Mouse (Mus musculus) intestine, embryonic 16.5 days (tissue): Measurements from ENCODE around the gene Crybg2. TPM values are rescaled to one million over a fixed set of nuclear protein-coding genes. Genes with fewer than 3 reads are reported as not detected.
A peak's percentile ranks its signal among the peaks of the same experiment; 100 is the strongest.

Experiments used
- ATAC-seq: fragments of 200-750 bp; cut with Nextera tagmentation; 2 replicates; pipeline ENCODE4 v1.8.0; 2017; ENCODE audit warnings: moderate TSS enrichment, moderate library complexity
- H3K27ac ChIP-seq: fragments of 300-500 bp; sonication (generic); 2 replicates; pipeline ENCODE4 v1.5.1; 2014; ENCODE audit warnings: mild to moderate bottlenecking, low read length
- H3K27me3 ChIP-seq: fragments of 300-500 bp; sonication (generic); replicated peaks from 2 replicates; pipeline ENCODE4 v1.6.1; 2014; ENCODE audit warnings: low read length, control low read depth, mixed read lengths; ENCODE audit not compliant: control insufficient read depth, insufficient read depth
- H3K36me3 ChIP-seq: fragments of 300-500 bp; sonication (generic); 2 replicates; pipeline ENCODE4 v1.6.1; 2014; ENCODE audit warnings: low read length, control low read depth; ENCODE audit not compliant: control insufficient read depth, insufficient read depth
- H3K4me1 ChIP-seq: fragments of 300-500 bp; sonication (generic); 2 replicates; pipeline ENCODE4 v1.6.1; 2014; ENCODE audit warnings: low read length, control low read depth, mixed read lengths; ENCODE audit not compliant: control insufficient read depth, insufficient read depth
- H3K4me2 ChIP-seq: fragments of 300-500 bp; sonication (generic); 2 replicates; pipeline ENCODE4 v1.6.1; 2014; ENCODE audit warnings: low read depth, low read length, control low read depth
- H3K4me3 ChIP-seq: fragments of 300-500 bp; sonication (generic); 2 replicates; pipeline ENCODE4 v1.5.1; 2014; ENCODE audit warnings: mild to moderate bottlenecking, low read length
- H3K9ac ChIP-seq: fragments of 300-500 bp; sonication (generic); 2 replicates; pipeline ENCODE4 v1.6.1; 2014; ENCODE audit warnings: low read depth, low read length
- H3K9me3 ChIP-seq: fragments of 300-500 bp; sonication (generic); 2 replicates; pipeline ENCODE4 v1.6.1; 2016; ENCODE audit warnings: low read length, control low read depth; ENCODE audit not compliant: control insufficient read depth
- WGBS: fragments of 180-500 bp; shearing (Covaris S2); extraction: QIAGEN DNeasy Blood & Tissue Kit; methylation state at CpG from one replicate; pipeline ENCODE4 v1.1.7; 2014; 5-methylcytosine and 5-hydroxymethylcytosine counted together
- polyA plus RNA-seq: library from polyadenylated mRNA; unstranded; fragments of >200 nt; fragmentation: Nextera tagmentation; extraction: Ambion mirVana; gene quantifications from 2 replicates; pipeline ENCODE4 v1.2.1, GENCODE M21; 2015

The Crybg2 gene
- polyA plus RNA-seq = 22.3 and 22.9 TPM in 2 replicates

DNA sequence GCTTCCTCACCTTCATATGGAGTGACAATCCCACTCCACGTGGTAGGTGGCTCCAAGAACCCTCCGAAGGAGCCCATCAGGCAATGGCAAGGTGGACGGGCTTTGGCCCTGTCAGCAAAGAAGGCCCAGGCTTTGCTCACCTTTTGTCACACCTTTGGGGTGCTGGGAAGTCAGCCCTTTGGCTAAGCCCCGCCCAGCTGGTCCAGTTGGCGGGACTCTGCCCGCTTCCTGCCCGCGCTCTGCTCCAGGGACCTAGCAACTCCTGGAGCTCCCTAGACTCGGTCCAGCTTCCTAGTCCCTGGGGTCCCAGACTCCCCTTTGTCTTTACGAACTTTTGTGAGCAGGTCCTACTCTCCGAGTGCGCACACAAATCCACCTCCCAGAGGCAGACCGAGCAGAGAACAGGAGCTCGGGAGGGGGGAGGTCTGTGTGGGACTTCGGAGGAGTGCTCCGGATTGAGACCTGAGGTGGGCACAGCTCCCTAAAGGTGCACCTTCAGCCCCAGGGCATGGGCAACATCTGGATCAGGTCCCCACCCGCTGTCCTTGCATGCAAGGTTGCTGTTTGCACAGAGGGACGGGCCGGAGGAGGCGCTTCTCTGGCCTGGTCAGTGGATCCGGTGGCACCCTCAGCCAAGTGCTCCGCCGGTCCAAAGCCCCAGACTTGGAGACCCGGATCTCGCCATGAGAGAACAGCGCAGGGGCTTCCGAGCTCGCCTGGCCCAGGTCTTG lies at the start of gene Crybg2:
Gene Crybg2 (plus strand): TSS at position 681 of the 731 bp plus-strand sequence.
- Histone ChIP-seq H3K27ac (peak within 1 kb of the TSS; percentile 88), H3K36me3 (no peaks in the 10 kb centered on the region), H3K9me3 (no peaks in the 10 kb centered on the region), H3K9ac (peak within 1 kb of the TSS; percentile 48; the same call in 1 of the 2 replicates), H3K4me3 (no peak within 1 kb of the TSS), H3K4me2 (0 out of 2 replicates have a peak within 1 kb of the TSS, but pooled peaks have one; percentile 17), H3K27me3 (no peaks in the 10 kb centered on the region), H3K4me1 (peaks cover 28% of the 10 kb centered on the region)
- WGBS = 43% methylated on average over 28 of the region's 28 CpGs
- ATAC-seq = no peak

GRCm38 (mm10) chr4:134011450-134012414 lies 48.9 kb upstream of the Crybg2 start:
- no peak overlapping the region for H3K4me2 ChIP-seq
- H3K36me3 ChIP-seq = no peaks in the 10 kb centered on the region
- no peak overlapping the region for H3K4me3 ChIP-seq
- H3K4me1 ChIP-seq = no peaks in the 10 kb centered on the region
- ATAC-seq = no peak
- 12% methylated on average over 16 of the region's 16 CpGs for WGBS
- no peaks in the 10 kb centered on the region for H3K9me3 ChIP-seq
- H3K27me3 ChIP-seq = peaks cover 2% of the 10 kb centered on the region; the same call in 1 of the 2 replicates
- H3K27ac ChIP-seq = no peak overlapping the region
- H3K9ac ChIP-seq = no peak overlapping the region

DNA sequence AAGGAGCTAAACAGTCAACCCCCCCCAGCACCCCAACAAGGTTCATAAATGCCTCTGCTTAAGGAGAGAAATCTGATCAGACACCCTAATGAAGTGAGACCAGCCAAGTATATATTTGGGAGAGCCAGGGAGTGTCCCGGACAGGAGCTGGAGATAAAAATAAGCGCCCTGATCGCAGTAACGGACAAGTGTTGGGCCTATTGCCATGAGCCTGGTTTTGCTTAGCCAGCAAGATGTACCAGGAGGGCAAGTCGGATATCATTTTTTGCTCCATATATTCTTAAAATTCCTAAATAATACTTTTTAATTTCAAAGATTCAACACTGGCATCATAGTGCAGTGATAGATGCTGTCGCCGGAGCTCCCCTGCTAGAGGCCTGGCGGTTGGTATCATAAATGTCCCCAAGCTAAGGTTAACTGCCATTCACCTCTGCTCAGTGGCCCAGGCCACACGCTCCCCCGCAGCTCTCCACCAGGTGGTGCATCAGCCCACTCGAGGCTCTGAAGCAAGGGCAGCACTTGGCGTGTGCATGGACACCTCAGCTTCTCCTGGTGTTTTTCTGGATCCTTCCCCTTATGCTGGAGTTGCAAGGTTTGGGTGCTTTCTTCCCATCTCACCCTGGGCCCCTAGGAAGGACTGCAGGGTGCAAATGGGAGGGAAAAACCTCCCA lies 47.6 kb upstream of the Crybg2 start:
- ATAC-seq = no peak
- no peak overlapping the region for H3K4me2 ChIP-seq
- H3K36me3 ChIP-seq = no peaks in the 10 kb centered on the region
- no peak overlapping the region for H3K9ac ChIP-seq
- H3K27ac ChIP-seq = no peak overlapping the region
- 53% methylated on average over 12 of the region's 12 CpGs for WGBS
- H3K4me1 ChIP-seq = peaks cover 9% of the 10 kb centered on the region
- H3K4me3 ChIP-seq = no peak overlapping the region
- peaks cover 13% of the 10 kb centered on the region for H3K27me3 ChIP-seq
- no peaks in the 10 kb centered on the region for H3K9me3 ChIP-seq

- Histone ChIP-seq H3K9ac (no peak overlapping the region), H3K4me1 (peaks cover 12% of the 10 kb centered on the region), H3K4me2 (no peak overlapping the region), H3K9me3 (no peaks in the 10 kb centered on the region), H3K27me3 (peaks cover 35% of the 10 kb centered on the region), H3K4me3 (no peak overlapping the region), H3K27ac (no peak overlapping the region), H3K36me3 (no peaks in the 10 kb centered on the region)
- ATAC-seq = no peak
- 12% methylated on average over 7 of the region's 7 CpGs for WGBS
Measured at GRCm38 (mm10) chr4:134016208-134016607, 44.4 kb upstream of the Crybg2 start.

DNA sequence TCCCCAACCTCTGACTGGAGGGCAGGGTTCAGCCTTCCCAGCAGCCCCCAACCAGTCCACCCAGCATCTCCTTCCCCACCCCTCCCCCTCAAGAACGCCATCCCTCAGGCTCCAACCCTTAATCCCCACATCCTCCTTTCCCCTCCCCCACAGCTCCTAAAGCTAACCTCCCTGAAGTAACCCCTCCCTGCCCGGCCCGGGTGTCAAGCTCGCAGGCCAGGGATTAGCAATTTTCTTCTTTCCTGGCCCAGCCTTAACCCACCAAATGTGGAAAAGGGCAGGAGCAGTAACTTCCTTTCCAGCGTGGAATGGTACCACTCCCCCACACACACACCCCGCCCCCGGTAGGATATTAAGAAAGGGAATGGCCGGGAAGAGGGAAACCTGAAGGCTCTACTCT lies 43.8 kb upstream of the Crybg2 start:
- 5% methylated on average over 8 of the region's 8 CpGs for WGBS
- Histone ChIP-seq H3K27me3 (peaks cover 35% of the 10 kb centered on the region), H3K9me3 (no peaks in the 10 kb centered on the region), H3K4me1 (peaks cover 12% of the 10 kb centered on the region), H3K36me3 (no peaks in the 10 kb centered on the region), H3K4me3 (no peak overlapping the region), H3K9ac (no peak overlapping the region), H3K4me2 (no peak overlapping the region), H3K27ac (no peak overlapping the region)
- ATAC-seq = no peak

DNA sequence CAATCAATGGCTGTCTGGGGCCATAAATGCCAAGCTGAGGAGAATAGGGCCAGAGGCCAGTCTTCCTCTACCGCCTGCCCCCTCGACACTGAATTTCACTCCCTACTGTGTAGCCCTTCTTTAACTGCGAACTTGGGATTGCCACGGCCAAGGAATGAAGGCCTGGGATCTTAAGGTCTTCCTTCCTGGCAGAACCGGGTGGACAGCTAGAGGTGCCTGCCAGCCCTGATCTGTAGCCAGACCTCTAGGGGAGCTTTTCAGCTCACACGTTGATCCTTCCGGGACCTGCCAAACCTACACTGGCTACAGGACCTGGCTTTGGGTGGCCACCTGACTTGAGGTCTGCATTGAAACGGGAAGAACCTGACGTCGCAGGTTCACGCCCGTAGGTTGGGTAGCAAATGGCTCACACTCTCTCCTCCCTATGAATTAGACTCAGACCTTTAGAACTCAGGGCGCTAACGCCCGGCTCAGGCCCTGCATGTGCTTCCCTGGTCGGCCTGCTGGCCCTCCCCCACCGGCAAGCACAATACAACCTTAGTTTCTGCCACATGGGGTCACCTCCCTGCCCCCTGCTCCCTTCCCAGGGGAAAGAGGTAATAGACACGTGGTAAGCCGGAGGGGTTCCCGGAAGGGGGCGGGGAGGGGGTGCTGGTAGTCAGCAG lies 43.3 kb upstream of the Crybg2 start:
- 7% methylated on average over 21 of the region's 21 CpGs for WGBS

DNA sequence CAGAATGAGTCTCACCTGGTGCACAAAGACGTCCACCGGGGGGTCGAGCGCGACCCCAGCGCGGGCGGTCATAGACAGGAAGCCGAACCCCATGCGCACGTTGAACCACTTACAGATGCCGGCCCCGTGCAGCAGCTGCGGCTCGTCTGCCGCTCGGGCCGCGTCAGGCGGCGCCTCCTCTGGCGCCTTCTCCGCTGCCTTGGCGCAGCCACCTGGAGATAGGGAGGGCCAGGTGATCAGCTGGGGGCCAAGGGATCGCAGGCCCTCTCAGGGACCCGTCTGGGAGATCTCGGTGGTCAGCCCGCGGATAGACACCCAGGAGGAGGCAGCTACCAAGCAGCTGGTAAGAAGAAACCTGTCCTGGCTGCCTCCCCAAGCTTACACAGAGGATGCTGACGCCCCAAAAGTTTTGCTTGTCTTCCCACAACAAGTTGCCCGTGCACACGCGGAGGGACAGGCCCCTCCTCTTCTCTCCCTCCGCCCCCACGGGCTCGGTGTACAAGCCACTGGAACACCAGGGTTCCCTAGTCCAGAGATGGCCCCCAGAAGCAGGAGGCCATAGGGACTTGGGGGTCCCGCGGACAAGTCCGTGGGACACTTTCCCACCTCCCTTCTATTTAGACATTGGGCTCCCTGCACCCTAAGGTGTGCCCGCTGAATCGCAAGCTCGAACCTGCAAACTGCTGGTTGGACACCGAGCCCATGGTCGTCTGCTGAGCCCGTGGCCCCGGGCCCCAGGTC lies 42.4 kb upstream of the Crybg2 start:
- ATAC-seq = no peak
- Histone ChIP-seq H3K9me3 (no peaks in the 10 kb centered on the region), H3K27ac (no peak overlapping the region), H3K4me2 (peak overlapping the region; percentile 26), H3K9ac (no peak overlapping the region), H3K27me3 (peaks cover 35% of the 10 kb centered on the region), H3K4me3 (peak overlapping the region; percentile 9), H3K36me3 (no peaks in the 10 kb centered on the region), H3K4me1 (peaks cover 12% of the 10 kb centered on the region)
- under 1% methylated on average over 45 of the region's 46 CpGs for WGBS

More for the DNA sequence above, 43.3 kb upstream of the Crybg2 start:
- Histone ChIP-seq H3K27me3 (peaks cover 35% of the 10 kb centered on the region), H3K4me1 (peaks cover 12% of the 10 kb centered on the region), H3K9ac (no peak overlapping the region), H3K36me3 (no peaks in the 10 kb centered on the region), H3K27ac (no peak overlapping the region), H3K9me3 (no peaks in the 10 kb centered on the region), H3K4me2 (peak overlapping the region; percentile 26), H3K4me3 (peak overlapping the region; percentile 9)
- ATAC-seq = no peak

DNA sequence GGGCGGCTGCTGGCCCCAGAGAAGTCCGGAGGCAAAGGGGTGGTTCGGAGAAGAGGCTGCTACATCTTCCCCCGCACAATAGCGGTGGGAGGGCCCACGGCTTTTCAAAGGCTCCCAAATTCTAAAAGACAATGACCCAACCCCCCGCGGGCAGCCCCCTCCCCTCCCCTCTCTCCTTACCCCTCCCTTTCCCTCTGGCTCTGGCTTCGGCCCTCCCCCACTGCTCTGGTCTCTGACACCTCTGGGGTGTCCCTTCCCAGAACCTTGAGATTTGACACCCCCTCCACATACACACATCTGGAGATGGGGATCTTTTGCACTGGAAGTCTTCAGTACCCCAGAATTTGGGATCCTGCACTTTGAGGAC lies 41.9 kb upstream of the Crybg2 start, which contains the start of gene Lin28a:
Gene Lin28a (minus strand): TSS at position 63 of the 367 bp plus-strand sequence.
- Histone ChIP-seq H3K27ac (no peak within 1 kb of the TSS), H3K4me2 (peak within 1 kb of the TSS; percentile 26), H3K9me3 (no peaks in the 10 kb centered on the region), H3K4me3 (peak within 1 kb of the TSS; percentile 9), H3K4me1 (peaks cover 12% of the 10 kb centered on the region), H3K36me3 (no peaks in the 10 kb centered on the region), H3K27me3 (peaks cover 35% of the 10 kb centered on the region), H3K9ac (no peak within 1 kb of the TSS)
- no peak for ATAC-seq
- 3% methylated on average over 9 of the region's 9 CpGs for WGBS
